Mouse (Mus musculus) urinary bladder, postnatal 36 days (tissue): ENCODE results near the gene Hsd17b14.
A peak's percentile ranks its signal among the peaks of the same experiment; 100 is the strongest.
"Not testable (repeated sequence)": the region's sequence is repeated elsewhere in the genome, so short reads cannot be mapped to it uniquely, and the experiment has no call there.

Experiments used
- DNase-seq, 2 experiments: peaks; one replicate each; pipeline ENCODE4 v3.0.0; 2022; ENCODE audit warnings: low spot score in 2 of 2, mixed read lengths in 1 of 2

Gene Hsd17b14

DNA sequence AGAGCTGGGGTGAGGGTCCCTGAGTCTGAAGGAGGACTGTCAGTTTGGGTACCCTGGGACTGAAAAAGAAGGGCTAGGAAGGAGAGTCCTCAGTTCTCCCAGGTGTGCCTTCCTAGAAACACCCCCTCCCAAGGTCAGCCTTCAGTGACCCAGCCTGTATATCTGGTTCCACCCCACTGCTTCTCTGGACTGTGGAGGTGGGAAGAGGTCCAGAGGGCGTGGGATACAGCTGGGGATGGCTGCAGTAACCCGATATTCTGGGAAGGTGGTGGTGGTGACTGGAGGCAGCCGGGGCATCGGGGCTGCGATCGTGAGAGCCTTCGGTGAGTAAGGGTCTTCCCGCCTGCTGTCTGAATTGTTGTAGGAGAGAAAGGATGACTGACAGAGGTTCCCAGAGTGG, at the start of gene Hsd17b14:
Gene Hsd17b14, plus strand, starts transcription at position 150 of the 400 bp plus-strand sequence.
- DNase-seq, result no peak

DNA sequence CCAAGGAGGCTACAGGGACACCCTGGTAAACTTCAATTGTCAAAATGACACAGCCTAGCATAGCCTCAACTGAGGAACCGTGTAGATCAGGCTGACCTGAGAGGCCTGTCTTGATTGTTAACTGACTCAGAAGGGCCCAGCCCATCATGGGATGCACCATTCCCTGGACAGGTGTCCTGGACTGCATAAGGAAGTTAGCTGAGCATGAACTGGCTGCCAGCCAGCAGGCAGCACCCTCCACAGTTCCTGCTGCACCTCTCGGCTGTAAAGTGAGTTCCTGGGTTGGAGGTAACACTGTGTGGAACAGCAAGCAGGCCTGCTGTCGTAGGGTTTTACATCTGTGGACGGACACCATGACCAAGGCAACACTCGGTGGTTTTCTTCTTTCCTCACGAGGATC, 47.1 kb upstream of the Hsd17b14 start:
- DNase-seq, result no peak

DNA sequence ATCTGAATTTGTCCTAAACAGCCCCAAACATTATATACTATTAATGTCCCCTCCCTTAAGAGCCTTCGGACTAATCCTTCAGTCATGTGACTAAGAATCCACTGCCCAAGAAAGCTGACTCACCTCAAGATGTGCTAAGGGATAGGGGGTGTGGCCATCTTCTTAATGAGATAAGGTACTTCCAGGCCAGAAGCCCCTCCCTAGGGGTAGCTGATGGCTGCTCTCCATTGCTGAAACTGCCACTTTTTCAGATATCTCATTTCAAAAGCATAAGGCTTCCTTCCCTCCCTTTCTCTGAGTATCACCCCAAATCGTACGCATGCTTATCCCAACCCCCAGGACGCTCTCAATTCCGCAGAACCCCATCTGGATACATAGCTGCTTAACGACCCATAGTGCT, 46.1 kb upstream of the Hsd17b14 start:
- no peak for DNase-seq

DNA sequence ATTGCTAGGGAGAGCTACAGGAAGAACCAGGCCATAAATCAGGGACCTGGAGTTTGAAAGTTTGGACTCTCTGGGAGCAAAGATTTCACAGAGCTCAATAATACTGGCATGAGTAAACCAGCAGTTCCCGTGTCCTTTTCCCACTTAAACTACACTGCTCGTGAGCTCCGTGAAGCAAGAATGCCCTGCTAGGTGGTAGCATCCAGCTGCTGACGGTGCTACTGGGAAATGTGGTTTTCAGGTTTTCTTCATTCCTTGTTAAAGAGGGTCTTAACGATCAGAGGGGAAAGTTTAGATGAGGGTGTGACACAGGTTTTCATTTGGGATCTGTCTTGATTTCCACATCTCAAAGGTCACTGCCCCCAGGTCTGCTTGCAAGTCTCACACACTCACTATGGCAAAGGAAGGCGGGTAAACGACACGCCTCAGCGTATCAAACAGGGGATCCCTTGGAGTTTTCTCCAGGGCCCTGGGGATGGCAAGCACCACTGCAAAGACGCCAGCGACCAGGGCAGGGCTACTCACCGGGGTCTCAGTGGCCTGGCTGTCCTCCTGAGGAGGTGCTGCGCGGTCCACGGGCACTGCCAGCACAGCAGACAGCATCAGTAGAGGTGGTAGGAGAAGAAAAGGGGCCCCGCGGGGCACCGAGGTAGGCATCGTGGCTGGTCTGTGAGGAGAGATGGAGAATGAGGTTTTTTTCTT, 45.4 kb upstream of the Hsd17b14 start:
- no peak for DNase-seq

DNA sequence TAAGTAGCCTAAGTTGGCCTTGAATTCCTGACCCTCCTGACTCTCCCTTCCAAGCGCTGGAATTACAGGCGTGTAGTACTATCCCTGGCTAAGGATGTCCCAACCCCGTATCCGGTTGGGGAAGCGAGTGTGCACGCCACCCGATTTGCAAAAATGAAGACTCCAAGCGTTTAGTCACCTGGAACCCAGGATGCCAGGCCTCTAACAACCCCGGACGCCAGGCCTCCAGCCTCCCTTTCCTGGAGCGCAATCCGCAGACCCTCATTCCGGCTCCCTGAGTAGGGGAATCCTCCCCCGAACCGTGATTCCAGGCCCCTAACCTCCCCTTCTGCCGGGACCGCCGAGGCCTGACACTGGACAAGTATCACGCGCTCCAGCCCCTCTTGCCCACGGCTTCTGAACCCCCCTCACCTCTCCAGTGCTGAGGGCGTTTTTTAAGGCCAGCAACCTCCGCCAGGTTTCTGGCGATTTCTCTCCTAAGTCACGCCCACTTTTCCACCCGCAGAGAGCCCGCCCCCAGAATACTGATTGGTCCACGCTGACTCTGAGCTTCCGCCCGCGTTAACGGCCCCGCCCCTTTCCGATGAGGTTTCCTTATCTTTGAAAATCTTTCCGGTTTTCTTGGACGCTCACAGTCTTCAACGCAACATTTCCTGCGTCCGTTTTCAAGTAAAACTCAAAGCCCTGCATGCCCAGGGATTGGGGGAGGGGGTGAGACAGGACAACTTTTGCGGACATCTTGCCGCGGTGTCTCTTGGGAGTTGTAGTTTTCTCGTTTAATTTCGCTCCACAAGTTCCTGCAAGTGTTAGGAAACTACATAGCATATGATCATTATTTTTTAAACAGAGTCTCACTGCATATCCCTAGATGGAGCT, 44.5 kb upstream of the Hsd17b14 start, which contains the start of gene Nucb1:
Gene Nucb1, minus strand, starts transcription at position 495 of the 876 bp plus-strand sequence.
- peak; percentile 92 to 94 for DNase-seq

DNA sequence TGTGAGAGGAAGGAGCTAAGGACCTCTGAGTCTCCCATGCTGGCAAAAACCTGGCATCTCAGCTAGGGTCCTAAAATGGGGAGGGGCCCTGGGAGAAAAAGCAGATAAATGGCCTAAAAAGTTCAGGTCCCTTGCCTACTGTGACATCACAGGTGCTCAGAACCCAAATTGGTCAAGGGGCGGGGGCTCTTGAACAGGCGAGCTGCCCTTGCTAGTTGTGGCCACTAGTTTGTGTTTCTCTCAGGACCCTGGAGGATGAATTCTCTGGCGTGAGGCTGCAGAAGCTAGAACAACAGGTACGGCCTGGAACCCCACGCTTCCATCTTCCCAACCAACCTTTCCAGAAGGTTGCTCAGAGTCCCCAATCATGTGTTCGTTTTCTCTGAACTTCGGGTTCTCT, 40.3 kb upstream of the Hsd17b14 start:
- DNase-seq, result no peak

DNA sequence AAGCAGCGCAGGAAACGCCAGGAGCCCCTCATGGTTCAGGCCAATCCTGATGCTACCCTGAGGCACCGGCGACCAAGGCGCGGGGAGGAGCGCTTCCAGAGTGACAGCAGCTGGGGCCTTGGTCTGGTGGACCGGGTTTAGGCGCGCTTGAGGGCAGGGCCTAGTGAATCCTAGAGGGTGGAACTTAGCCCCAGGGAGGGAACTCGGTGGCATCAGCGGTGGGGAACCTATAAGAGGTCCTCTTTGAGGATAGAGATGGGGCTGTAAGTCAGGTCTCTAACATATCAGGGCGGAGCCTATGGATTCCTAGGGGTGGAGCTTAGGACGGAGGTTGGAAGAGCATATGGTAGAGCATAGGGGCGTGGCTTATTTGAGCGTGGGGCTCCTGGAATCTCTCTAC, 39.3 kb upstream of the Hsd17b14 start:
- no peak for DNase-seq

DNA sequence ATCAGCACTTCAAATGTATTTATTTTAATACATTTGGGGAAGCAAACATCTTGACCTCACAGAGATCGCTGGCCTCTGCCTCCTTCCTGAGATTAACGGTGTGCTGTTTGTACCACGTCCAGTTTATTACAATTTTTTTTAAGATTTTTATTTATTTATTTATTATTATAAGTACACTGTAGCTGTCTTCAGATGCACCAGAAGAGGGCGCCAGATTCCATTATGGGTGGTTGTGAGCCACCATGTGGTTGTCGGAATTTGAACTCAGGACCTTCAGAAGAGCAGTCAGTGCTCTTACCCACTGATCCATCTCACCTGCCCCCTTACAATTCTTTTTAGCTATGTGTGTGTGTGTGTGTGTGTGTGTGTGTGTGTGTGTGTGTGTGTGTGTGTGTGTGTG, 37.8 kb upstream of the Hsd17b14 start:
- DNase-seq, result not testable (repeated sequence)

DNA sequence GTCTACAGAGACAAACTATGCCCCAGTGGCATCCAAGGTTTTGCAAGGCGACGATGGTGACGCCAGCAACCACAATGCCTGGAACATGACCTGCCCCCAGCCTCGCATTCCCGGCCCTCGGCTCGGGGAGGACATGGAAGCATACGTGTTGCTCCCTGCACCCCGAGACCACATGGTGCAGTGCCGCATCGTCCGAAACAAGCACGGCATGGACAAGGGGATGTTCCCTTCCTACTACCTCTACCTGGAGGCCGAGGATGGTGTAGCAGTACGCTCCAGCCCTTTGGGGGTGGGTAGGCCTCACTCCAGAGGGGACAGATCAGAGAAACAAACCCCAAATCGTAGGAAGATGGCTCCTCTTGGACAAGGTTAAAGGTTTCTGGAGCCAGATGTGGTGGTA, 36.1 kb upstream of the Hsd17b14 start:
- DNase-seq, result no peak

DNA sequence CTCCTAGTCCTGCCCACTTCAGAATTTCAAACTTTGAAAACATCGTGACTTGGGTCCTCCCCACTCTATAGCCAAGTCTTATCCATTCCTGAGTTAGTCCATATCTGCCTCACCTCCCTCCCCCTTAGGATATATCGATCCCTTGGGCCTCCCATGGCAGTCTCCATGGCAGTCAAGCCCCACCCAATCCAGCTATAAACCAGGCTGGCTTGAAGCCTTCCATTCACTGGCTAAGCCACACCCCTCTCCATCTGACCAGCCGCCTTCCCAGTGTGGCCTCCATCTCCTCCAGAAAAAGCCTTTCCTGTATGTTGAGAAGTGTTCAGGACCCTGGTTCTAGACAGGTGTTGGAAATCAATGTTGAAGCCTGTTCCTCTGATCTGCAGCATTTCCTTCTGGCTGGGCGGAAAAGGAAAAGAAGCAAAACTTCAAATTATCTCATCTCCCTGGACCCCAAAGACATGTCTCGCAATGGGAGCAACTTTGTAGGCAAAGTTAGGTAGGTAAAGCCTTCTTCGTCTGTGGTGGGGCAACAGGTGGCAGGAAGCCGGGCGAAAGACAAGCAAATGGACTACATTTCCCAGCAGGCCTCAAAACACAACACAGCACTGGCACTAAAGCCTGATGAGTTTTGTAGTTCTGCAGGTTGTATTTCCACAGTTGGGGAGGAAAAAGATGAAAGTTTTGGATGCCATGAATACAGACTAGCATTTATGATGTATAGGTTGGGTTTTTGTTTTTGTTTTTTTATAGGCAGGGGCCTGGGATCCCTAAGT, 35.2 kb upstream of the Hsd17b14 start:
- DNase-seq, result no peak

DNA sequence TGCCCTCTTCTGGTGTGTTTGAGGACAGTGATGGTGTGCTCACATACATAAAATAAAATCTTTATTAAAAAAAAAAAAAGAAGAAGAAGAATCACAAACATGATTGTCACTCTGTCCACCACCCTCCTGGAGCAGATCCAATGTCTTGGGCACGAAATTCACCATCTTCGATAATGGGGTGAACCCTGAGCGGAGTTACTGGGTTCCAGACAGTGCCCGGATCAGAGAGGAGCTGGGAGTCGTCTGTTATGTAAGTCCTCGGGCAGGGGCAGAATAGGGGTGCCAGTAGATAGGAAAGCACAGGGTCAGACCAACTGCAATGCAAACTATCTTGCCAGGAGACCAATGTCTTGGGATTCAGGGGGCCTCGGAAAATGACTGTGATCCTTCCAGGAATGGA, 34.1 kb upstream of the Hsd17b14 start:
- no peak for DNase-seq

DNA sequence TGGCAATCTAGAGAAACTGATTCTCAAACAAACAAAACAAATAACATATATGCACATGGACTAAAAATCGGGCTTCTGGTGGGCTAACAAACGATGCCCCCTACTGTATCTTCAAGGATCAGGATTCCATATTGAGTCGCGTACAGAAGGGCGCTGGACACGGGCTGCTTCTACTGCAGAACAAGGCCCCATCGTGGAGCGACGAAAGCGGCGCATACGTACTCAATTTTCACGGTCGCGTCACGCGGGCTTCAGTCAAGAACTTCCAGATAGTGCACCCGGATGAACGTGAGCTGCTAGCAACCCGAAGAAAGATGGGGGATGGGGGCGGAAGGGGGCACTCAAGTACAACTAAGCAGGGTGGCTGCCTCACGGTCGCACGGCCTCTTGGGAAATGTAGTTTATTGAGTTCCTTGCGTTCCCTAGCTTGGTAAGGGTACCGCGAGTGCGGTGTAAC, 32.9 kb upstream of the Hsd17b14 start:
- DNase-seq, result peak; percentile 80 to 84

DNA sequence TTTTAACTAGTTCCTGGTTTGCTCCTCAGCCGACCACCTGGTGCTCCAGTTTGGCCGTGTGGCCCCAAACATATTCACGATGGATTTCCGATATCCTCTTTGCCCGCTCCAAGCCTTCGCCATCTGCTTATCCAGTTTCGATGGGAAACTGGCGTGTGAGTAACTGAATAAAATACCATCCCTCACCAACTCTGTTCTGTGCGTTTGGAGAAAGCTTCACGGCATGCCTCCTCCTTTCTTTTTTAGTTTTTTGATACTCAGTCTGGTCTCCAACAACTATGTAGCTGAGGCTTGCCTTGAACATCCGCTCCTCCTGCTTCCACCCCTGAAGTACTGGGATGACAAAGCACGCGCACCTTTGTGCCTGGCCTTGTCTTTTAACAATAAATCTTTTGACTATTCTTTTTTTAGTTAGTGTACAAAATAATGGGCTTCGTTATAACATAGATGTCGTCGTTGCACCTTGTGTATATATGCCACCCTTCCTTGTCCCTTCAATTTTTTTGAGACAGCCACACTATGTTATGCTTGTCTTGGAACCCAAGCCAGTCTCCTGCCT, 32.4 kb upstream of the Hsd17b14 start:
- no peak for DNase-seq

DNA sequence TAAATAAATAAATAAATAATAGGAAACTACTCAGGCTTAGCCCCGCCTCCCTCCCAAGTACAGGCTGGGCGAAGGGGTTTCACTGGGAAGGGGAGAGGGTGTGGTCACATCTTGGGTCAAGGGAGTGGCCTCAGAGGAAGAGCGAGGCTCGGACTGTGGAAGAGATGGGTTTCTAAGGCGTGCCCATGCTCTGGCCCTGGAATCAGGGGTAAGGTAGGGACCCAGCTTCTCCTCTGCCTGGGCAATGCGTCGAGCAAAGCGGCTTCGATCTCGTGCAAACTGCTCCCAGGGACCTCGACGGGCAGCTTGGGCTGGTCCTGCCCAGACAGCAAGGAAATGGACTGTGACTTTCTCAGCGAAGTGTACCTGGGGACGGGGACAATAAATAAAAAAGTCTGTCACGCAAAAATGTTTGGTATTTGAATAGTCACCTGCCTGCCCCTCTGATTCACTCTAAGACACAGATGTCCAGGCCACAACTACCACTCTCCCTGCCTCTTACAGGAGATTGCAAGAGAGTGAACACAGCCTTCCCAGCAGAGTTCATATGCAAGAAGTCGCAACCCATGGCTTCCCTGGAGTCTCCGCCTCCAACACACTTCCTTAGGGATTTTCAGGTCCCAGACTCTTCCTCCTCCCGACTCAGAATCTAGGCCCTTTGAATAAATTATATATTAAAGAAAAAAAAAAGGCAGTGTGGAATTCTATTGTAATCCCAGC, 31.6 kb upstream of the Hsd17b14 start:
- DNase-seq, result no peak

DNA sequence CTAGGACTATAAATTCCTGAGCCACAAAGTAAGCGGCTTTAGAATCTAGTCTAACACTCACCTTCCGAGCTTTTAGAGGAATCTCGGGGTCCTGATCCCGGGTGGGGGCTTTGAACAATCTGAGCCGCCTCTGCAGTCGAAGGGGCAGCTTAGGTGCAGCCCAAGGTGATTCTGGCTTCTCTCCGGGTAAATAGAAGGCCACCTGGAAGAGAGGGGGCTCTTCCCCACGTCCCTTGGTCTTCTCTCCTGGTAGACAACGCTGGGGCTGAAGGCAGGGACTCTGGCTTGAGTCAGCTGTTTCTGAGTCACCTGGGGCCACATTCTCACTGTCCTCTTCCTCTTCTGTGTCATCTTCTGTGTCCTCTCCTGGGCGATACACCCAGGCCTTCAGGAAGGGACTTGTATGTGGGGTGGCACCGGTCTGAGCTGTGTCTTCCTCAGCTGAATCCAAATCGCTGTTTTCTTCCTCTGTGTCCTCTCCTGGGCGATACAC, 31.0 kb upstream of the Hsd17b14 start:
- DNase-seq, result no peak

DNA sequence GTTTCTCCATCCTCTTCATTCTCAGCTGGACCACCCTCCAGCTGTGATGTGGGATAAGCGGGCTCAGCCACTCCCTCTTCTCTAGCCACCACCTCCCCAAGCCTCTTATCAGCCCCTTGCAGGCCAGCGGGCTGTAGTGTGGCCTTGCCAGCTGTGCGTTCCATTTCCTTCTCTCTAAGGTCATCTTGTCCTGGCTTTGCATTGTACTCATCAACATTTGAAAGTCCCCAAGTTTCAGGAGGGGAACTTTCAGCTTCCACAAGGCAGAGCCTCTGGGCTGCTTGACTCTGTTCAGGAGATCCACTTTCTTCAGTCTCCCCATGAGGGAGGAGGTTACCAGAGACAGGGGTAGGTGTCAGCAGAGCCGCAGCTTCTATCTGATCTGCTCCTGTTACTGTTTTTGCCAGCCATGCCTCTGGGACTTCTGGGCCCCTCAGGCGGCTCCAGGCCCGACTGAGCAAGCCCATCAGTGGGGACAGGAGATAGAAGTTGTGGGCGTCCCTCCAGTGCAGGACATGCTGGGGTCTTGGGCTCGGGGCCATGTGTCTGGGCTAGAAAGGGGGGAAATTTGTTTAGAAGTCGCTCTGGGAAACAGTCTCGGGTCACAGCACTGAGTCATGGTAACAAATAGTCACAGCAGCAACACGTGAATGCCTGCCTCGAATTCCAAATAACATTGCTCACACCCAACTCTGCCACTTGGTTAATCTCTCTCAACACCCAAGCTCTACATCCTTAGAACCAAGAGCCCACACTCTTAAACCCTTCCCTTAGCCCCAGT, 29.7 kb upstream of the Hsd17b14 start:
- DNase-seq, result no peak

DNA sequence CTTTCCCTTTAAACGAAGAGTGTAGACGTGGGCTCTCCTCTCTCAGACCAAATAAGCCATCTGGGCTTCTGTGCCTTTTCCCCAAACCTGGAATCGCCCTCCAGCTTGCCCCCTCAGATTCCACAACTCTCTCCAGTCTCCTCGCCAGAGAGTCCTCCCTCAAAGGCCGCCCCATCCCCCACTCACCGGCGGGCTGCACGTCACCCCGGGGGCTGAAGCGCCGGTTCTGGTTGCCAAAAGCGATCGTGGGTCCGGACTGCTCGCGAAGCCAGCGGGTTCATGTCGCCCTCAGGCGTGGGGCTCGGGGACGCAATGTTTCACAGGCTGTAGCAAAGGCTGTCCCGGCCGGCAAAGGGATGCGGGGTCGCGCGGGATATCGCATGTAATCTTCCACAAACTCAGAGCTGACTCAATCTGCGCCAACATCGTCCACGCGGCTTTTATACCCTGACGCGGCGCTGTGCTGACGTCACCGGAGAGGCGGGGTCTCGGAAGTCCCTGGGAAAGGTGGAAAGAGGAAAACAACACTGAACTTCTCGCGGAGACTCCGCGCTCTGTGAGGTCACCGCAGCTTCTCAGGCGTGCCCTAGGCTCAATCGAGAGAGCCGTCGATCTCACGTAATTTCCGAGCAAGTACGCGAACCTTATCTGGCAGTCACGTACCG, 28.8 kb upstream of the Hsd17b14 start, which contains the start of the genes Ppp1r15a and Plekha4:
Gene Ppp1r15a, minus strand, starts transcription at position 460 of the 665 bp plus-strand sequence.
Gene Plekha4, plus strand, starts transcription at position 522 of the 665 bp plus-strand sequence.
- peak; percentile 97 to 98 for DNase-seq

DNA sequence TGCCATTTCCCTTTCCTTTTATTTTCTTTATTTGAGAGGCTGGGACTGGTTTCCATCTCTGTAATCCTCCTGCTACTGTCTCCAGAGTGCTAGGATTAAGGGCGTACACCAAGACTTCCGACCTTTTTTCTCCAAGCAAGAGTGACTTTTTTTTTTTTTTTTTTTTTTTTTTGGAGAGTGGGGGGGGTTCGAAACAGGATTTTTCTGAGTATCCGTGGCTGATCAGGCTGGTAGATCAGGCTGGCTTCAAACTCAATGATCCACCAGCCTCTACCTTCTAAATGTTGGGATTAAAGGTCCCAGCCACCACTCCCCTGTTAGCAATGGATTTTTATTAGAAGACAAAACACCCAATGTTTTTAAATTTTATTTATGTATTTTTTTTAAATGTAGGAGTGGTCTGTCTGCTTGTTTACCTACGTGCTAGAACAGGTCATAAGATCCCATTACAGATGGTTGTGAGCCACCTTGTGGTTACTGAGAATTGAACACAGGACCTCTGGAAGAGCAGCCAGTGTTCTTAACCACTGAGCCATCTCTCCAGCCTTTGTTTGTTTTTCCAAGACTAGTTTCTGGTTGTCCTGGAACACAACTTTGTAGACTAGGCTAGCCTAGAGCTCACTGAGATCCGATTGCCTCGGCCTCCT, 28.1 kb upstream of the Hsd17b14 start:
- DNase-seq, result no peak

DNA sequence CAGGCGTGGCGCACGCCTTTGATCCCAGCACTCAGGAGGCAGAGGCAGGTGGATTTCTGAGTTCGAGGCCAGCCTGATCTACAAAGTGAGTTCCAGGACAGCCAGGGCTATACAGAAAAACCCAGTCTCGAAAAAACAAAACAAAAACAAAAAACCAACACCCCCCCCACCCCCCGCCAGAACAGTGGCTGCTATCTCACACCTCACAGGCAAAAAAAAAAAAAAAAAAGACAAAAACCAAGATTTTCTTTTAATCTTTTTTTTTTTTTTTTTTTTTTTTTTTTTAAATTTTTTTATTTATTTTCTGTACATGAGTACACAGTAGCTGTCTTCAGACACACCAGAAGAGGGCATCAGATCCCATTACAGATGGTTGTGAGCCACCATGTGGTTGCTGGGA, 27.5 kb upstream of the Hsd17b14 start:
- DNase-seq, result not testable (repeated sequence)
